Mouse (Mus musculus) stomach, embryonic 14.5 days (tissue): ENCODE measurements around the gene Gm36176. TPM values are rescaled to one million over a fixed set of nuclear protein-coding genes. Genes with fewer than 3 reads are reported as not detected.

Experiments used
- ATAC-seq: fragments of 200-750 bp; cut with Nextera tagmentation; 2 replicates; pipeline ENCODE4 v1.8.0; 2017; ENCODE audit warnings: low read depth, moderate TSS enrichment; ENCODE audit not compliant: insufficient number of reproducible peaks, insufficient read depth, low FRiP score
- H3K27ac ChIP-seq: fragments of 300-500 bp; sonication (generic); 2 replicates; pipeline ENCODE4 v1.5.1; 2014; ENCODE audit warnings: mild to moderate bottlenecking, low read length, moderate library complexity, mixed read lengths
- H3K27me3 ChIP-seq: fragments of 300-500 bp; sonication (generic); 2 replicates; pipeline ENCODE4 v1.6.1; 2014; ENCODE audit warnings: low read length, control low read depth, mixed read lengths; ENCODE audit not compliant: control insufficient read depth, insufficient read depth
- H3K36me3 ChIP-seq: fragments of 300-500 bp; sonication (generic); 2 replicates; pipeline ENCODE4 v1.6.1; 2014; ENCODE audit warnings: mild to moderate bottlenecking, control low read depth, low read length, moderate library complexity, mixed read lengths; ENCODE audit not compliant: control insufficient read depth, insufficient read depth
- H3K4me1 ChIP-seq: fragments of 300-500 bp; sonication (generic); 2 replicates; pipeline ENCODE4 v1.6.1; 2014; ENCODE audit warnings: low read length, control low read depth, mixed read lengths; ENCODE audit not compliant: control insufficient read depth, insufficient read depth
- H3K4me2 ChIP-seq: fragments of 300-500 bp; sonication (generic); replicated peaks from 2 replicates; pipeline ENCODE4 v1.6.1; 2014; ENCODE audit warnings: low read depth, low read length, control low read depth
- H3K4me3 ChIP-seq: fragments of 300-500 bp; sonication (generic); 2 replicates; pipeline ENCODE4 v1.5.1; 2014; ENCODE audit warnings: low read depth, low read length, control low read depth
- H3K9ac ChIP-seq: fragments of 300-500 bp; sonication (generic); replicated peaks from 2 replicates; pipeline ENCODE4 v1.6.1; 2014; ENCODE audit warnings: low read depth, mild to moderate bottlenecking, control low read depth, low read length, moderate library complexity, mixed read lengths
- H3K9me3 ChIP-seq: fragments of 300-500 bp; sonication (generic); 2 replicates; pipeline ENCODE4 v1.6.1; 2016; ENCODE audit warnings: low read depth, low read length, control low read depth; ENCODE audit not compliant: control insufficient read depth
- WGBS: fragments of 180-500 bp; shearing (Covaris S2); extraction: QIAGEN DNeasy Blood & Tissue Kit; methylation state at CpG from one replicate; pipeline ENCODE4 v1.1.7; 2014; 5-methylcytosine and 5-hydroxymethylcytosine counted together
- polyA plus RNA-seq: library from polyadenylated mRNA; unstranded; fragments of >200 nt; fragmentation: Nextera tagmentation; extraction: Ambion mirVana; gene quantifications from 2 replicates; pipeline ENCODE4 v1.2.1, GENCODE M21; 2014

The Gm36176 gene
- polyA plus RNA-seq, 1 experiment from 2014 or later = not detected

GRCm38 (mm10) chr10:77890987-77891565 lies 44.5 kb downstream of the Gm36176 start:
- ATAC-seq = 0 out of 2 replicates have a peak, but pooled peaks have one; percentile 21
- Histone ChIP-seq H3K9me3 (no peaks in the 10 kb centered on the region), H3K4me1 (no peaks in the 10 kb centered on the region), H3K9ac (no peak overlapping the region), H3K27ac (no peak overlapping the region), H3K27me3 (no peaks in the 10 kb centered on the region), H3K4me3 (no peak overlapping the region), H3K36me3 (no peaks in the 10 kb centered on the region), H3K4me2 (no peak overlapping the region)
- WGBS = 83% methylated on average over 8 of the region's 8 CpGs

GRCm38 (mm10) chr10:77895562-77895961 lies 49.0 kb downstream of the Gm36176 start:
- Histone ChIP-seq H3K9me3 (no peaks in the 10 kb centered on the region), H3K4me2 (no peak overlapping the region), H3K9ac (no peak overlapping the region), H3K36me3 (no peaks in the 10 kb centered on the region), H3K4me1 (no peaks in the 10 kb centered on the region), H3K27ac (no peak overlapping the region), H3K4me3 (no peak overlapping the region), H3K27me3 (no peaks in the 10 kb centered on the region)
- no peak for ATAC-seq
- 49% methylated on average over 5 of the region's 5 CpGs for WGBS

Other genes with a start within 250 kb of the Gm36176 start
- 324 and 346 TPM in 2 replicates for gene Sumo3, start 240.7 kb upstream of the Gm36176 start, polyA plus RNA-seq
- gene Gm49325, start 240.6 kb upstream of the Gm36176 start, polyA plus RNA-seq = 6.5 TPM in 1 of 2 replicates, not detected in the other
- gene Ube2g2, start 224.5 kb upstream of the Gm36176 start, polyA plus RNA-seq = 41.5 and 44.3 TPM in 2 replicates
- gene Tspear, start 160.2 kb upstream of the Gm36176 start, polyA plus RNA-seq = 0.71 and 1.2 TPM in 2 replicates
- gene Gm19402, start 156.0 kb upstream of the Gm36176 start, polyA plus RNA-seq = not detected in 2 replicates
- gene Gm9508, start 149.6 kb upstream of the Gm36176 start, polyA plus RNA-seq = not detected in 2 replicates
- gene Gm10272, start 140.2 kb upstream of the Gm36176 start, polyA plus RNA-seq = not detected in 2 replicates
- gene Gm10024, start 135.3 kb upstream of the Gm36176 start, polyA plus RNA-seq = not detected in 2 replicates
- gene Gm10142, start 131.0 kb upstream of the Gm36176 start, polyA plus RNA-seq = not detected in 2 replicates
- gene Krtap12-1, start 126.2 kb upstream of the Gm36176 start, polyA plus RNA-seq = not detected in 2 replicates
- not detected in 2 replicates for gene Gm10100, start 120.3 kb upstream of the Gm36176 start, polyA plus RNA-seq
- not detected in 2 replicates for gene Gm18596, start 104.2 kb upstream of the Gm36176 start, polyA plus RNA-seq
- not detected in 2 replicates for gene Gm9736, start 95.4 kb upstream of the Gm36176 start, polyA plus RNA-seq
- gene Gm3233, start 87.1 kb upstream of the Gm36176 start, polyA plus RNA-seq = not detected in 2 replicates
- gene Gm3238, start 75.5 kb upstream of the Gm36176 start, polyA plus RNA-seq = not detected in 2 replicates
- gene Gm7138, start 69.9 kb upstream of the Gm36176 start, polyA plus RNA-seq = not detected in 2 replicates
- not detected in 2 replicates for gene Gm3250, start 64.3 kb upstream of the Gm36176 start, polyA plus RNA-seq
- not detected in 2 replicates for gene Gm7137, start 58.6 kb upstream of the Gm36176 start, polyA plus RNA-seq
- gene Gm9639, start 51.7 kb upstream of the Gm36176 start, polyA plus RNA-seq = not detected in 2 replicates
- gene Gm19668, start 47.7 kb upstream of the Gm36176 start, polyA plus RNA-seq = not detected in 2 replicates
- not detected in 2 replicates for gene Gm9507, start 35.0 kb upstream of the Gm36176 start, polyA plus RNA-seq
- not detected in 2 replicates for gene Gm2696, start 32.1 kb upstream of the Gm36176 start, polyA plus RNA-seq
- not detected in 2 replicates for gene Krtap10-4, start 19.7 kb upstream of the Gm36176 start, polyA plus RNA-seq
- not detected in 2 replicates for gene Krtap10-10, start 10.9 kb upstream of the Gm36176 start, polyA plus RNA-seq
- gene Gm10318, start 6.1 kb downstream of the Gm36176 start, polyA plus RNA-seq = not detected in 2 replicates
- not detected in 2 replicates for gene Gm3285, start 15.2 kb downstream of the Gm36176 start, polyA plus RNA-seq
- gene Lrrc3, start 55.7 kb downstream of the Gm36176 start, polyA plus RNA-seq = 5.4 and 6.7 TPM in 2 replicates
- 1.5 TPM in 2 replicates for gene Trpm2, start 123.8 kb downstream of the Gm36176 start, polyA plus RNA-seq
- gene 1810043G02Rik, start 131.7 kb downstream of the Gm36176 start, polyA plus RNA-seq = 36.7 and 38.1 TPM in 2 replicates
- 161 and 196 TPM in 2 replicates for gene Pfkl, start 163.3 kb downstream of the Gm36176 start, polyA plus RNA-seq
- 0.71 TPM in 1 of 2 replicates, not detected in the other for gene Dnmt3l, start 195.1 kb downstream of the Gm36176 start, polyA plus RNA-seq
- 0.27 and 0.56 TPM in 2 replicates for gene Aire, start 196.8 kb downstream of the Gm36176 start, polyA plus RNA-seq
- gene Icosl, start 222.5 kb downstream of the Gm36176 start, polyA plus RNA-seq = 5.6 and 6.1 TPM in 2 replicates